In the genomic region with DNA sequence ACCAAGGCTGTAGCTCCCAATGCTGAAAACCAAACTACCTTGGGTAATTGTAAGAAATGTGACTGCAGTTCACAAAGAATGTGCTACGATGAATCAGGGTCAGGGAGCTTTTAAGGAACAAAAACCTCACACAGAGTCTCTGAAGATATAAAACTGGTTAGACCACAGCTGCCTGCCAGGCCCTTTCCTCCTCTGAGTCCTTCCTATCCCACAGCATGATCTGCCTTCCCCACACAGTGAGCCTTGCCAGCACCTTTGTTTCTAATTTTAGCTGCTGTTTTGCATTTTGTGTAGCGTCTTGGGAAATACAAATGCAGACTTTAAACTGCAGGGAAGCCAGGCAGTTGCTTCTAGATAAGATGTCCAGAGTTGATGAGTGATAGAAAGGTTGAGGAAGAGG, we compare ENCODE assay signal across 9 mouse cellular contexts. TPM values are rescaled to one million over a fixed set of nuclear protein-coding genes. Genes with fewer than 3 reads are reported as not detected.
DNase-seq lines count a peak whose midpoint lies in the region; ATAC-seq lines count a peak whose summit lies in the region.
"Had no signal": no experiment of that assay in that cellular context is flagged by ENCODE, and none has a peak within 500 bp of the region (broad histone marks: within the 10 kb centered on the region; RNA-seq: fewer than 3 reads in every experiment).

No protein-coding gene starts in this region.

- H3K27ac ChIP-seq in embryonic facial prominence, embryonic 14.5 days (replicated peaks; ENCODE audit: low read depth, low read length) = peak overlapping the region; percentile 63
- no peak overlapping the region for H3K27ac ChIP-seq in hindbrain, embryonic 13.5 days
- H3K27ac ChIP-seq: forebrain, embryonic 15.5 days; macrophage had no signal

- H3K9me3 ChIP-seq in embryonic facial prominence, embryonic 14.5 days (ENCODE audit: control insufficient read depth, low read length) = no peaks in the 10 kb centered on the region
- no peaks in the 10 kb centered on the region for H3K9me3 ChIP-seq in hindbrain, embryonic 13.5 days
- H3K9me3 ChIP-seq: forebrain, embryonic 15.5 days had no signal

- peaks cover 21% of the 10 kb centered on the region; the same call in 1 of the 2 replicates for H3K4me1 ChIP-seq in embryonic facial prominence, embryonic 14.5 days (ENCODE audit: control insufficient read depth, insufficient read depth, low read length)
- H3K4me1 ChIP-seq in hindbrain, embryonic 13.5 days (replicated peaks) = peaks cover 16% of the 10 kb centered on the region

- 9% methylated on average over 2 of the region's 2 CpGs for WGBS in embryonic facial prominence, embryonic 14.5 days
- WGBS in hindbrain, embryonic 13.5 days = 45% methylated on average over 2 of the region's 2 CpGs

- no peaks in the 10 kb centered on the region for H3K27me3 ChIP-seq in embryonic facial prominence, embryonic 14.5 days (replicated peaks; ENCODE audit: control insufficient read depth, insufficient read depth, low read length)
- no peaks in the 10 kb centered on the region for H3K27me3 ChIP-seq in hindbrain, embryonic 13.5 days
- H3K27me3 ChIP-seq: forebrain, embryonic 15.5 days had no signal

- no peaks in the 10 kb centered on the region for H3K36me3 ChIP-seq in embryonic facial prominence, embryonic 14.5 days (ENCODE audit: control insufficient read depth, insufficient read depth, low read length)
- H3K36me3 ChIP-seq in hindbrain, embryonic 13.5 days = no peaks in the 10 kb centered on the region
- H3K36me3 ChIP-seq: forebrain, embryonic 15.5 days had no signal

- H3K4me3 ChIP-seq in embryonic facial prominence, embryonic 14.5 days (ENCODE audit: low read depth, low read length) = no peak overlapping the region
- no peak overlapping the region for H3K4me3 ChIP-seq in hindbrain, embryonic 13.5 days
- H3K4me3 ChIP-seq: forebrain, embryonic 15.5 days had no signal

- ATAC-seq in embryonic facial prominence, embryonic 14.5 days (ENCODE audit: low read depth) = peak; percentile 35; the same call in 1 of the 2 replicates
- no peak for ATAC-seq in hindbrain, embryonic 13.5 days (ENCODE audit: low FRiP score)
- ATAC-seq: forebrain, embryonic 15.5 days had no signal

- no peak overlapping the region for H3K4me2 ChIP-seq in embryonic facial prominence, embryonic 14.5 days (ENCODE audit: low read depth, low read length)
- no peak overlapping the region for H3K4me2 ChIP-seq in hindbrain, embryonic 13.5 days
- H3K4me2 ChIP-seq: forebrain, embryonic 15.5 days had no signal

- intact Hi-C loops in heart, postnatal 10 days (cut with DNase I) = no loop called here

- DNase-seq in right cerebral cortex, adult 18-20 months = peak; percentile 6
- no peak for DNase-seq in right cerebral cortex, postnatal 14 days
- peak; percentile 77 for DNase-seq in embryonic facial prominence, embryonic 14.5 days (ENCODE audit: low spot score)
- peak; percentile 52 to 58 for DNase-seq in heart, postnatal 10 days
- DNase-seq in spleen, postnatal 36 days (ENCODE audit: low spot score in 2 of 2) = no peak
- no peak for DNase-seq in thymus, postnatal 0 days (ENCODE audit: low spot score)

- H3K9ac ChIP-seq in embryonic facial prominence, embryonic 14.5 days (ENCODE audit: low read depth, low read length) = no peak overlapping the region
- no peak overlapping the region for H3K9ac ChIP-seq in hindbrain, embryonic 13.5 days
- H3K9ac ChIP-seq: forebrain, embryonic 15.5 days had no signal

RNA-seq across cellular contexts. Expression of a gene that starts 53.9 kb away (rescaled TPM):
- 86.2 and 93.2 TPM in 2 replicates for polyA plus RNA-seq in embryonic facial prominence, embryonic 14.5 days (2014; fragmentation: Nextera tagmentation; extraction: Ambion mirVana)
- 100 to 1,000 TPM; 186 to 197 TPM for total RNA-seq in heart, postnatal 10 days (2021)
- polyA plus RNA-seq in hindbrain, embryonic 13.5 days (2015; fragmentation: Nextera tagmentation; extraction: Ambion mirVana) = 111 and 113 TPM in 2 replicates
- 34.9 and 47.1 TPM in 2 replicates for polyA plus RNA-seq in thymus, postnatal 0 days (2015; fragmentation: Nextera tagmentation; extraction: Ambion mirVana)

Comparison
In these comparisons a context has a peak if more than half of its experiments do, and no peak if none do; other contexts are left out.
1. DNase-seq: peak in right cerebral cortex, adult 18-20 months (single experiment), embryonic facial prominence, embryonic 14.5 days (single experiment) and heart, postnatal 10 days (2 of 2); none in right cerebral cortex, postnatal 14 days (single experiment), spleen, postnatal 36 days (0 of 2) and thymus, postnatal 0 days (single experiment).